Mouse (Mus musculus) myocyte (in vitro differentiated cells): ENCODE data around the gene Tecr.

ENCODE experiments used
- CEBPB ChIP-seq: IDR thresholded peaks from 2 replicates; pipeline ENCODE4 v1.6.1; 2011; ENCODE audit warnings: mild to moderate bottlenecking, moderate library complexity; ENCODE audit not compliant: poor library complexity, insufficient read depth, severe bottlenecking
- MAX ChIP-seq: IDR thresholded peaks from one replicate; pipeline ENCODE4 v1.6.1; 2011; ENCODE audit warnings: low read depth, mild to moderate bottlenecking, control low read depth
- MYOD1 ChIP-seq, 3 experiments: IDR thresholded peaks; one replicate each; pipeline ENCODE4 v1.6.1; 2011; ENCODE audit warnings: control low read depth in 2 of 3, low read depth in 2 of 3, mild to moderate bottlenecking in 2 of 3, moderate library complexity in 1 of 3; ENCODE audit not compliant: insufficient read length in 2 of 3, control insufficient read depth in 1 of 3
- MYOG ChIP-seq, 3 experiments: IDR thresholded peaks; one replicate each; pipeline ENCODE4 v1.6.1; 2011; ENCODE audit warnings: control low read depth in 2 of 3, low read depth in 2 of 3, mild to moderate bottlenecking in 2 of 3; ENCODE audit not compliant: insufficient read length in 2 of 3, control insufficient read depth in 1 of 3, insufficient read depth in 1 of 3
- POLR2A ChIP-seq: IDR thresholded peaks from one replicate; pipeline ENCODE4 v1.6.1; 2011; ENCODE audit warnings: low read depth, mild to moderate bottlenecking, control low read depth, moderate library complexity; ENCODE audit not compliant: insufficient read length
- POLR2AphosphoS2 ChIP-seq: IDR thresholded peaks from one replicate; pipeline ENCODE4 v1.6.1; 2011; ENCODE audit warnings: low read depth, control low read depth; ENCODE audit not compliant: insufficient read length
- TCF12 ChIP-seq: IDR thresholded peaks from one replicate; pipeline ENCODE4 v1.6.1; 2011; ENCODE audit warnings: mild to moderate bottlenecking, control low read depth; ENCODE audit not compliant: poor library complexity, insufficient read depth, severe bottlenecking
- TCF3 ChIP-seq: IDR thresholded peaks from one replicate; pipeline ENCODE4 v1.6.1; 2011; ENCODE audit warnings: low read depth, control low read depth; ENCODE audit not compliant: insufficient read length

GRCm38 (mm10) chr8:83621691-83622388 is 14.1 kb upstream of the Tecr start:
- no peak for TF ChIP-seq POLR2A
- no peak for TF ChIP-seq TCF3
- no peak for TF ChIP-seq MYOD1 (IDR thresholded peaks at IDR 0.05; ENCODE audit: control insufficient read depth in 1 of 3, insufficient read length in 2 of 3, low read depth in 2 of 3)
- no peak for TF ChIP-seq CEBPB
- TF ChIP-seq MYOG (IDR thresholded peaks at IDR 0.05; ENCODE audit: control insufficient read depth in 1 of 3, insufficient read depth in 1 of 3, insufficient read length in 2 of 3, low read depth in 2 of 3): no peak
- no peak for TF ChIP-seq POLR2AphosphoS2
- TF ChIP-seq MAX: no peak
- no peak for TF ChIP-seq TCF12
